Mouse (Mus musculus) left cerebral cortex, postnatal 14 days (tissue): ENCODE data around the gene Grb2. TPM values are rescaled to one million over a fixed set of nuclear protein-coding genes. Genes with fewer than 3 reads are reported as not detected.

Experiments used
- DNase-seq, 2 experiments: peaks; one replicate each; pipeline ENCODE4 v3.0.0; 2021 to 2022; ENCODE audit warnings: low spot score in 2 of 2, mixed read lengths in 1 of 2
- intact Hi-C: fragments of 180-260 bp; cut with DNase I; formaldehyde crosslinking; loops from one replicate; pipeline ENCODE4 v1.15.1; 2025
- total RNA-seq, 2 experiments: library from RNA; stranded (reverse); gene quantifications; 2 replicates each; pipeline ENCODE4 v1.2.3; 2021

Grb2 gene
- total RNA-seq, 2 experiments from 2014 or later = 183 to 190 TPM

- intact Hi-C loops = no loop called here
- no peak for DNase-seq
Observed at GRCm38 (mm10) chr11:115615875-115616274, 92.5 kb downstream of the Grb2 start.

DNA sequence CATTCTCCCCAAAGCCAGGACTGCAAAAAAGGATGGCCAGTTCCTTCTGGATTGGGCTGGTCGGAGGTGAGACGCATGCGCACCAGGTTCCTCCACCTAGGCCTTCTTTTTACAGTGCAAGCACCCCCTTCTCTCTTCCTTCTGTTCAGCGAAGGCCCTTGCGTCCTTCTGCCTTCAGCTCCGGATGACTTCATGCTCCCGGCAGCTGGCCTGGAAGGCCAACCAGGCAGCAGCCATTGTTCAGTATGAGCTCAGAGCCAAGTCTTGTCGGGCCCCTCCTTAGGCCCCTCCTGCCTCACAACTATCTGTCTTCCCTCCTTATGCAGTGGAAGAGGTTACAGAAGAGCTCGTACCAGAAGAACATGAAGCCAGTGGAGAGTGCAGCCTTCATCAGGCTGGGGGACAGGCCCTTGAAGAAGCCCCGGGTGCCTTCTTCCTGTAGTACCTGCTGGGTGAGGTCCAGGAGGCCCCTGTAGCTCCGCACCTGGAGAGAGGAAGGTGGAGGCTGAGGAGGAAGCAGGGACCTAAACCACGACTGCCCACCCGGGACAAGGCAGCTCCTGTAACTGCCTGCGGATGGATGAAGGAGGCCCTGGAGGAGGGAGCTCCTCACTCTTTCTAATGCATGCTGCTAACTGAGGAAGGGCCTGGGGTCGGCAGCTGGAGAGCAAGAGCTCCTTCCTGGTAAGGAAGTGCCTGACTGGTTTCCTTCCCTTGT is 93.1 kb downstream of the Grb2 start:
- no peak for DNase-seq
- intact Hi-C loops = no loop called here

GRCm38 (mm10) chr11:115614346-115615107 is 93.9 kb downstream of the Grb2 start:
- no peak for DNase-seq
- intact Hi-C loops = no loop called here

- peak in 1 of 2 experiments; percentile 20 for DNase-seq
- intact Hi-C loops = no loop called here
Observed at GRCm38 (mm10) chr11:115613138-115613945, 95.1 kb downstream of the Grb2 start.

GRCm38 (mm10) chr11:115612410-115613137 is 95.8 kb downstream of the Grb2 start, which contains the start of gene Mif4gd:
TSS of gene Mif4gd (minus strand) at chr11:115612969.
- peak; percentile 63 to 75 for DNase-seq
- intact Hi-C loops = no loop called here

- intact Hi-C loops = no loop called here
Observed at GRCm38 (mm10) chr11:115612059-115612409, 96.4 kb downstream of the Grb2 start.

DNA sequence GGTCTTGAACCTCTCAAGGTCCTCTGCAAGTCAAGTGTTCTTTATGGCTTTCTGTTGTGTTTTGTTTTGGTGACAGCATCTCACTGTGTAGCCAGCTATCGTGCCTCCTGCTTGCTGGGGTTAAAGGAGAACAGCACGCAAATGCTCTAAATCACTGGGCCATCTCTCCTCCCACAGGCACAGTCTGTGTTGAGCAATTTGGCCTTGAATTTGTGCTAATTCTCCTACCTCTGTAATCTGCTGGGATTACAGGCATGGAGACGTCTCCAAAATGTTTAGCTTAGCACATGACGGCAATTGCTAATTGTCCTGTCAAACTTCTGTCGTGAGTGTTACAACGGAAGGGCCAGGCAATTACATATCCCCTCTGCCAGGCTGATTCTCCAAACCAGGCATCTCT is 97.2 kb downstream of the Grb2 start:
- intact Hi-C loops = no loop called here
- no peak for DNase-seq

More at GRCm38 (mm10) chr11:115612059-115612409, 96.4 kb downstream of the Grb2 start:
- peak; percentile 34 to 63 for DNase-seq

- intact Hi-C loops = loop anchor here (10.0 kb wide), 1 partner anchor 115 kb away; the partner anchor contains the start of gene Nt5c
Observed at GRCm38 (mm10) chr11:115609576-115609975, 98.8 kb downstream of the Grb2 start.

DNA sequence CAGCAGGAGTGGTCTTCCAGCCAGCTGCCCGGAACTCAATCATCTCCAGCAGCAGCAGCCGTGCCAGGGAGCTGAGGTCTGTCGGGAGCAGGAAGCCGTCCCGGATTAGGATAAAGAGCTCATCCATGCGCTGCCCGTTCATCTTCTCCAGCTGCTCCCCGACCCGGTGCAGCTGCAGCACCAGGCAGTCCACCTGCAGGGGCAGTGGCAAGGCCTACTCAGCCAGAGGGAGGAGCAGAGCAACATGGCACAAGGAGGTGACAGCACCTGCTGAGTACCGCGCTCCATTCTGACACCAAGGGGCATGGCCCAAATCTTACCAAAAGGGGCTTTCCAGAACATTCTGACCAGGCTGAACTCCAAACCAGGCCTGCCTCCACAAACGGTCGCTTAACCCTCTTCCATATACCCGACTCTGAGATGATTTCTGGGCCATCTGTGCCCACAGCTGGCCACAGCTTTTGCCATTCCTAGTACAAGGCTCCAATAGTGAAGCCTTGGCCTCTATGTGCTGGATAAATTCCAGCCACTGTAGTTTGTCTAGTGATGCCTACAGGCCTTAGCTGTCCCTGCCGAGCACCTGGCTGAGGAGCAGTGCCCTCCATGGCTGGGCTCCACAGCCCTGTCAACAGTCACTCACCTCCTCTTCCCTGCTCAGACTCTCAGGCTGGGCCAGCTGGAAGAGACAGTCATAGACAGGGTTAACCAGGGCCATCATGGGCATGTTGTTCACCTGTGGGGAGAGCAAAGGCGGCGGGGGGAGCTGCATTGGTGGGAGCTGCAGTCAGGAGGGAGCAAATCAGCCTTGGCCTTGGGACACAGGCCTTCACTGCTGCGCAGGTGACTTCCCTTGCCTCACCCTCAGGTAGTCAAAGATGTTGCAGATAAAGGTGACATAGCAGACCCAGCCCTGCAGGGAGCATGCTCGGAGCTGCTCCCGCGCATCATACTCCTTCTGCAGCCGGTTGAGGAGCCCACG is 99.7 kb downstream of the Grb2 start:
- peak; percentile 39 to 57 for DNase-seq
- intact Hi-C loops = loop anchor here (10.0 kb wide), 1 partner anchor 114 kb away; the partner anchor contains the start of gene Nt5c

More at GRCm38 (mm10) chr11:115609576-115609975, 98.8 kb downstream of the Grb2 start:
- no peak for DNase-seq

- intact Hi-C loops = loop anchor here (10.0 kb wide), 1 partner anchor 112 kb away; the partner anchor contains the start of gene Nt5c
- DNase-seq = no peak
Observed at GRCm38 (mm10) chr11:115606733-115607132, 101.7 kb downstream of the Grb2 start.

DNA sequence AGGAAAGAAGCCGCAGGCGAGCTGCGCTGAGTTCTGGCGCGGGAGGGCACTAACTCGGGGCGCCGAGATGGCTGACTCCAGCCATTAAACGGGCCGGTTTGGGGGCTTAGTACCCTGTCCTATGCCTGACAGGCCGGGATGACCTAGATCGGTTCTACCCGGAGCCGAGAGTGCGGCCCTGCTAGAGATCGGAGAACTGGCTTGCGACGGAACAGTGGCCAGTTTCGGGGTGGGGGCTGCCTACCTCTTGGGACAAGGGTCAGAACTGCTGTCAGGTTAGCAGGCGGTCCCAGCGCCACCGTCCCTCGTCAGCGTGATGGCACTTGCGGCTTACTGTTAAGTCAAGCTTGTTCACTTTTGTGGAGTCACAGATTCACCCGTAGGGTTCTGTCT is 104.1 kb downstream of the Grb2 start:
- intact Hi-C loops = loop anchor here (10.0 kb wide), 1 partner anchor 109 kb away; the partner anchor contains the start of gene Nt5c
- peak in 1 of 2 experiments; percentile 28 for DNase-seq

GRCm38 (mm10) chr11:115603476-115604303 is 104.7 kb downstream of the Grb2 start, which contains the start of the genes Mrps7 and Gga3:
TSS of gene Mrps7 (plus strand) at chr11:115603925.
TSS of gene Gga3 (minus strand) at chr11:115604051.
- DNase-seq = peak; percentile 87 to 89
- intact Hi-C loops = loop anchor here (10.0 kb wide), 1 partner anchor 109 kb away; the partner anchor contains the start of gene Nt5c

- intact Hi-C loops = loop anchor here (10.0 kb wide), 1 partner anchor 108 kb away; the partner anchor contains the start of gene Nt5c
- DNase-seq = peak in 1 of 2 experiments; percentile 33
Observed at GRCm38 (mm10) chr11:115603128-115603475, 105.3 kb downstream of the Grb2 start.

GRCm38 (mm10) chr11:115601174-115601573 is 107.2 kb downstream of the Grb2 start:
- DNase-seq = no peak
- intact Hi-C loops = loop anchor here (10.0 kb wide), 1 partner anchor 106 kb away; the partner anchor contains the start of gene Nt5c

GRCm38 (mm10) chr11:115600743-115601142 is 107.7 kb downstream of the Grb2 start:
- intact Hi-C loops = loop anchor here (10.0 kb wide), 1 partner anchor 106 kb away; the partner anchor contains the start of gene Nt5c
- no peak for DNase-seq

GRCm38 (mm10) chr11:115599722-115600121 is 108.7 kb downstream of the Grb2 start:
- DNase-seq = peak in 1 of 2 experiments; percentile 36
- intact Hi-C loops = loop anchor here (10.0 kb wide), 1 partner anchor 105 kb away; the partner anchor contains the start of gene Nt5c
